Mouse (Mus musculus): ENCODE measurements around the gene Endog.

DNA sequence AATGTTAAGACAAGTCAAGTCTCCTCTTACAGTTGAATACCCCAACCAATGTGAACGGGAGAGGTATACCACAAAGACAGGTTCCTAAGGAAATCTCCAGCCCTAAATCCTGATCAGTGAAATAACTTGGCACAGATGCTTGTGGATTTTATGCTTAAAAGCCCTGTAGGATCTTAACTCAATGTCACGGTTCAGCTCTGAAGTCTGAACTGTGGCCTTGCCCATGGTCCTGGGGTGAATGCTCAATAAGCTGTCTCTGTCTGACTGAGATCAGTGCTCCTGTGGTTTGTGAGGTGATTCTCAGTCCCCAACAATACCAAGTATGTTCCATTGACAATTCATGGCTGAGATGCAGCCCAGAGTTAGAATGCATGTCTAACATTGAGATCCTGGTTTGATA lies 11.1 kb downstream of the Endog start:
- TF ChIP-seq CTCF (IDR thresholded peaks at IDR 0.05; ENCODE audit: control insufficient read depth, insufficient read depth, low read length), result no peak
- TF ChIP-seq POLR2A (IDR thresholded peaks at IDR 0.05; ENCODE audit: borderline replicate concordance, control insufficient read depth, low read depth, low read length), result no peak
